Mouse (Mus musculus) midbrain, embryonic 11.5 days (tissue): ENCODE measurements around the gene Ubiad1. TPM values are rescaled to one million over a fixed set of nuclear protein-coding genes. Genes with fewer than 3 reads are reported as not detected.

Experiments used
- polyA plus RNA-seq: library from polyadenylated mRNA; unstranded; fragments of >200 nt; fragmentation: Nextera tagmentation; extraction: Ambion mirVana; gene quantifications from 2 replicates; pipeline ENCODE4 v1.2.1, GENCODE M21; 2014

The Ubiad1 gene
- polyA plus RNA-seq, 1 experiment from 2014 or later: 15.5 TPM

Other genes starting within 250 kb of the Ubiad1 start
- 2.5 and 2.9 TPM in 2 replicates for gene Disp3, start 156.8 kb downstream of the Ubiad1 start, polyA plus RNA-seq
- 30.5 and 30.9 TPM in 2 replicates for gene Mtor, start 3.8 kb upstream of the Ubiad1 start, polyA plus RNA-seq
- 0.14 and 0.22 TPM in 2 replicates for gene Angptl7, start 55.7 kb upstream of the Ubiad1 start, polyA plus RNA-seq
- gene Exosc10, start 113.7 kb upstream of the Ubiad1 start, polyA plus RNA-seq: 101 and 107 TPM in 2 replicates
- 146 and 163 TPM in 2 replicates for gene Srm, start 146.7 kb upstream of the Ubiad1 start, polyA plus RNA-seq
- 0.25 TPM in 1 of 2 replicates, not detected in the other for gene Masp2, start 157.8 kb upstream of the Ubiad1 start, polyA plus RNA-seq
- gene Tardbp, start 182.2 kb upstream of the Ubiad1 start, polyA plus RNA-seq: 216 and 221 TPM in 2 replicates
- gene Gm572, start 198.5 kb upstream of the Ubiad1 start, polyA plus RNA-seq: not detected in 2 replicates